Mouse (Mus musculus) monocyte, adult 59 days (primary cell): ENCODE results near the gene Wdr75. TPM values are rescaled to one million over a fixed set of nuclear protein-coding genes. Genes with fewer than 3 reads are reported as not detected.

Source experiments
- total RNA-seq, 2 experiments: library from RNA; stranded (reverse); gene quantifications; one replicate each; pipeline ENCODE4 v1.2.4; 2023

Gene Wdr75
- total RNA-seq, result 10 to 100 TPM; 29.2 to 31.7 TPM

DNA sequence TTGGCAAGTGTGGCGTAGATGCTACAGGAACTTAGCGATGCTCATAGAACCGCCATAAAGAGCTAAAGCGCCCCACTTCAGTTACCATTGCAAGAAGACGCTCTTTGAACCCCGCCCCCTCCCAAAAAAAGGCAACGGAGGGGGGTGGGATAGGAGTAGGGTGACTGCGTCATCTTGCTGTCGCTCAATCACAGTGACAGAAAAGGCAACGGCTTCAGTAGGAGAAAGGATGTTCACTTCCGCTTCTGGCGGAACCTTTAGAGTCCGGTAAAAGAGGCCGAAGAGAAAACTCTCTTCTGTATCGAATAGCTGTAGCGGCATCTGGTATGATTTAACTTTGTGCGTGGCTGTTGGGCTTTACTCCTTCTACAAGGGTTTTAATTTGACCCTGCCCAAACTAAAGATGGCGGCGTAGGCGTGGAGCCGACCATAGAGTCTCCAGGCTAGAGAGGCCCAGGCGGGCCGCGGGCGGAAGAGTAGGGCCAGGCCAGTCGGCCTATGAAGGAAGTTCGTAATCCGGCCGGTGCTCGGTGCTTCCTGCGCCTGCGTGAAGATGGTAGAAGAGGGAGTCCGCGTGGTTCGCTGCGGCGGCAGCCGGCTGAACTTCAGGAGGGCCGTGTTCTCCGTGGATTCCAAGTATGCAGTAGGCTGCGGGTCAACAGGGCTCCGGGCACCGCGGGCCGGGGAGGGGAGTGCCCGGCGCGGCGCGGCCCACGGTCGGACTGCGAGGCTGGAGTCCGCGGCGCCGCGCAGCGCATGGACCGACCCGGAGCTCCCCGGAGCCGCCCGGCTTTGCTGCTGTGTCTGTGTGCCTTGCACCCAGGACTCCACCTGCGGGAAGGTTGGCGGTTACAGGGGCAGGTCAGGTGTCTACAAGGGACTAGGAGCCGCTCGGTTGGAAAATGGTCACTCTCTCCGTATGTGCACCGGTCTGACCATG is at the start of gene Wdr75:
Gene Wdr75, plus strand, starts transcription at position 198 of the 940 bp plus-strand sequence.

Other genes starting within 250 kb of the Wdr75 start
- gene Gm5269, start 95.1 kb downstream of the Wdr75 start, total RNA-seq, result 1 to 10 TPM; 1.2 to 3.9 TPM
- 100 to 1,000 TPM; 324 to 402 TPM for gene Slc40a1, start 131.4 kb downstream of the Wdr75 start, total RNA-seq